Comparison of ENCODE assay signal across 8 mouse cellular contexts in the genomic region with DNA sequence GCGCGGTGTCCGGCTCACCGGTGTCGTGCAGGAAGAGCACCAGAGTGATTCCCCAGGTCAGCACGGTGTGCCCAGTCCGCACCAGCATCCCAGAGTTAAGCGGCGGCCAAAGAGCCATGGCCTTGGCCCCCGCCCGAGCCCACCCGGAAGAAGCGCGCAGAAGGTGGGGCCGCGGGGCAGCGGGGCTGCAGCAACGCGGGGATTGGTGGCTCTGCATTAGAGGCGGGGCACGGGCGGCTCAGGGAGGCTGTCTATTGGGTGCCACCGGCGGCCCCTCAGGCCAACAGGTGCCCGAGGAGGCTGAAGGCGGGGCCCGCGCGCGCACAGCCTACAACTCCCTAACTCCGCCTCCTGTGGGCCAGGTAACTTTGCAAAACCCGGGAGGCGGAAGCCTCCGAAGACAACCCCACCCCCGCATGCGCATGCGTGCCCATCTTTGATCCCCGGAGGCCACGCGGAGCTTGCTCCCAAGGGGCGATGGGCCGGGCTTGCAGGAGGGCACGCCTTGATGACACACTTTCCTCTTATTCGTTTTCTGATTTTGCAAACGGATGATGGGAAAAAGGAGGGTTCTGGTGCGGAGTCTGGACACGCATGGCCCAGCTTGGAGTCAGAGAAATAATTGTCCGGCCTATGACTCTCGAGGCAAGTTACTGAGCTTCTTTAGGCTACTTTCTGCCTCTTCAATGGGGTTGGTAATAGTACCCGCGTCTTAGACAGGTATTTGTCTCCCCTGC. TPM values are rescaled to one million over a fixed set of nuclear protein-coding genes. Genes with fewer than 3 reads are reported as not detected.
DNase-seq lines count a peak whose midpoint lies in the region; ATAC-seq and TF ChIP-seq lines count a peak whose summit lies in the region.

TSS of gene Zdhhc12 (minus strand) at position 178 of the 737 bp plus-strand sequence.

- peaks cover 34% of the 10 kb centered on the region for H3K36me3 ChIP-seq in heart, embryonic 12.5 days
- peaks cover 15% of the 10 kb centered on the region; the same call in 1 of the 2 replicates for H3K36me3 ChIP-seq in kidney, postnatal 0 days (ENCODE audit: insufficient read depth, low read length)
- H3K36me3 ChIP-seq in liver, embryonic 11.5 days (ENCODE audit: control insufficient read depth, insufficient read depth, low read length), result peaks cover 17% of the 10 kb centered on the region; the same call in 1 of the 2 replicates
- H3K36me3 ChIP-seq in stomach, embryonic 14.5 days (ENCODE audit: control insufficient read depth, insufficient read depth, low read length), result peaks cover 15% of the 10 kb centered on the region; the same call in 1 of the 2 replicates

- H3K9me3 ChIP-seq in heart, embryonic 12.5 days (replicated peaks), result no peaks in the 10 kb centered on the region
- no peaks in the 10 kb centered on the region for H3K9me3 ChIP-seq in kidney, postnatal 0 days (replicated peaks; ENCODE audit: low read length)
- H3K9me3 ChIP-seq in liver, embryonic 11.5 days (ENCODE audit: control insufficient read depth, low read length), result no peaks in the 10 kb centered on the region
- H3K9me3 ChIP-seq in stomach, embryonic 14.5 days (ENCODE audit: control insufficient read depth, low read depth, low read length), result no peaks in the 10 kb centered on the region

- peak; percentile 33 for TF ChIP-seq CTCF in kidney, postnatal 0 days (IDR thresholded peaks at IDR 0.05; ENCODE audit: low read depth)

- peak within 1 kb of the TSS; percentile 86 for H3K9ac ChIP-seq in heart, embryonic 12.5 days
- H3K9ac ChIP-seq in kidney, postnatal 0 days (ENCODE audit: low read depth, low read length), result peak within 1 kb of the TSS; percentile 51
- peak within 1 kb of the TSS; percentile 79 for H3K9ac ChIP-seq in liver, embryonic 11.5 days (ENCODE audit: low read depth, low read length)
- H3K9ac ChIP-seq in stomach, embryonic 14.5 days (replicated peaks; ENCODE audit: low read depth, low read length), result peak within 1 kb of the TSS; percentile 47

- H3K4me2 ChIP-seq in heart, embryonic 12.5 days, result peak within 1 kb of the TSS; percentile 78
- peak within 1 kb of the TSS; percentile 70 for H3K4me2 ChIP-seq in kidney, postnatal 0 days (ENCODE audit: low read length)
- peak within 1 kb of the TSS; percentile 94 for H3K4me2 ChIP-seq in liver, embryonic 11.5 days
- peak within 1 kb of the TSS; percentile 84 for H3K4me2 ChIP-seq in stomach, embryonic 14.5 days (replicated peaks; ENCODE audit: low read depth, low read length)

- H3K27ac ChIP-seq in heart, embryonic 12.5 days (ENCODE audit: poor library complexity, severe bottlenecking), result peak within 1 kb of the TSS; percentile 31
- peak within 1 kb of the TSS; percentile 58; the same call in 1 of the 2 replicates for H3K27ac ChIP-seq in kidney, postnatal 0 days
- peak within 1 kb of the TSS; percentile 78 for H3K27ac ChIP-seq in liver, embryonic 11.5 days (ENCODE audit: low read depth, low read length)
- H3K27ac ChIP-seq in stomach, embryonic 14.5 days (ENCODE audit: low read length), result peak within 1 kb of the TSS; percentile 82

- DNase-seq in CD4-positive helper T cell, adult 2 months (ENCODE audit: low read depth, low spot score), result peak; percentile 100
- DNase-seq in brain, embryonic 18.5 days (ENCODE audit: low read depth, low spot score), result peak; percentile 87
- peak; percentile 96 for DNase-seq in kidney, postnatal 0 days (ENCODE audit: low spot score)
- peak; percentile 98 for DNase-seq in liver, embryonic 11.5 days (ENCODE audit: low spot score)
- peak; percentile 99 for DNase-seq in naive thymus-derived CD4-positive, alpha-beta T cell, adult 2 months (ENCODE audit: low read depth)

- H3K4me1 ChIP-seq in heart, embryonic 12.5 days (replicated peaks), result peaks cover 20% of the 10 kb centered on the region
- H3K4me1 ChIP-seq in kidney, postnatal 0 days (replicated peaks; ENCODE audit: insufficient read depth, low read length), result peaks cover 4% of the 10 kb centered on the region
- peaks cover 20% of the 10 kb centered on the region for H3K4me1 ChIP-seq in liver, embryonic 11.5 days (replicated peaks; ENCODE audit: control insufficient read depth, insufficient read depth, low read length)
- H3K4me1 ChIP-seq in stomach, embryonic 14.5 days (ENCODE audit: control insufficient read depth, insufficient read depth, low read length), result peaks cover 9% of the 10 kb centered on the region; the same call in 1 of the 2 replicates

- H3K4me3 ChIP-seq in heart, embryonic 12.5 days, result peak within 1 kb of the TSS; percentile 75
- H3K4me3 ChIP-seq in kidney, postnatal 0 days (replicated peaks; ENCODE audit: low read depth, low read length), result peak within 1 kb of the TSS; percentile 49
- H3K4me3 ChIP-seq in liver, embryonic 11.5 days (ENCODE audit: low read depth, low read length), result peak within 1 kb of the TSS; percentile 78
- H3K4me3 ChIP-seq in stomach, embryonic 14.5 days (ENCODE audit: low read depth, low read length), result peak within 1 kb of the TSS; percentile 63

- peak; percentile 94 for ATAC-seq in erythroid progenitor cell, adult 5-6 weeks (replicated peaks; ENCODE audit: low FRiP score, poor library complexity, severe bottlenecking)
- peak; percentile 97 for ATAC-seq in heart, embryonic 12.5 days (ENCODE audit: insufficient number of reproducible peaks, low FRiP score)
- ATAC-seq in kidney, postnatal 0 days (replicated peaks; ENCODE audit: low FRiP score, low read depth), result peak; percentile 96
- ATAC-seq in liver, embryonic 11.5 days (replicated peaks; ENCODE audit: low FRiP score), result peak; percentile 98
- ATAC-seq in stomach, embryonic 14.5 days (ENCODE audit: insufficient number of reproducible peaks, insufficient read depth, low FRiP score, low read depth), result peak; percentile 98

- WGBS in heart, embryonic 12.5 days, result under 1% methylated on average over 51 of the region's 51 CpGs
- WGBS in kidney, postnatal 0 days, result 0% methylated on average over 51 of the region's 51 CpGs
- under 1% methylated on average over 50 of the region's 51 CpGs for WGBS in liver, embryonic 11.5 days
- under 1% methylated on average over 50 of the region's 51 CpGs for WGBS in stomach, embryonic 14.5 days

- no peaks in the 10 kb centered on the region for H3K27me3 ChIP-seq in heart, embryonic 12.5 days (replicated peaks)
- H3K27me3 ChIP-seq in kidney, postnatal 0 days (ENCODE audit: insufficient read depth, low read length), result no peaks in the 10 kb centered on the region
- H3K27me3 ChIP-seq in liver, embryonic 11.5 days (replicated peaks; ENCODE audit: control insufficient read depth, insufficient read depth, low read length), result no peaks in the 10 kb centered on the region
- H3K27me3 ChIP-seq in stomach, embryonic 14.5 days (ENCODE audit: control insufficient read depth, insufficient read depth, low read length), result no peaks in the 10 kb centered on the region

RNA-seq across cellular contexts. Expression of gene Zdhhc12, which starts in this region (rescaled TPM):
- total RNA-seq in erythroid progenitor cell, adult 5-6 weeks (2015; ENCODE audit: low replicate concordance), result 8.6 and 13.4 TPM in 2 replicates
- total RNA-seq in erythroid progenitor cell, adult 5-6 weeks (2017; ENCODE audit: low replicate concordance), result 2.3 and 4.0 TPM in 2 replicates
- polyA plus RNA-seq in heart, embryonic 12.5 days (2016; fragmentation: Nextera tagmentation; extraction: Ambion mirVana), result 49.8 and 50.4 TPM in 2 replicates
- polyA plus RNA-seq in kidney, postnatal 0 days (2015; fragmentation: Nextera tagmentation; extraction: Ambion mirVana), result 31.8 and 37.0 TPM in 2 replicates
- polyA plus RNA-seq in liver, embryonic 11.5 days (2014; fragmentation: Nextera tagmentation; extraction: Ambion mirVana), result 51.9 and 53.7 TPM in 2 replicates
- polyA plus RNA-seq in stomach, embryonic 14.5 days (2014; fragmentation: Nextera tagmentation; extraction: Ambion mirVana), result 44.1 and 45.2 TPM in 2 replicates

Comparison
In these comparisons a context has a peak if more than half of its experiments do, and no peak if none do; other contexts are left out.
1. Peak in every context shown above with its lines: DNase-seq, ATAC-seq, H3K4me3 ChIP-seq and H3K27ac ChIP-seq.
2. H3K27ac ChIP-seq: peak in every context shown above with its lines; median percentile 82 in stomach, embryonic 14.5 days; 78 in liver, embryonic 11.5 days; 58 in kidney, postnatal 0 days; 31 in heart, embryonic 12.5 days.